Mouse (Mus musculus): ENCODE measurements at regions not wholly inside any gene's neighbourhood (a gene's known extent, or its start where the extent isn't known, plus 50 kb on each side); places are given as distances from the start of the nearest gene placed in this dataset.
"Not testable (repeated sequence)": the region's sequence is repeated elsewhere in the genome, so short reads cannot be mapped to it uniquely, and the experiment has no call there.

- DNase-seq (ENCODE audit: low spot score), result not testable (repeated sequence)
Measured at GRCm38 (mm10) chr7:29639591-29639990, 87.2 kb downstream of the Catsperg2 start.

- no peak for DNase-seq (ENCODE audit: low spot score)
Measured at GRCm38 (mm10) chr7:29602356-29602755, 83.9 kb upstream of the Sipa1l3 start.

- no peak for DNase-seq (ENCODE audit: low spot score)
Measured at GRCm38 (mm10) chr7:29601337-29601736, 82.9 kb upstream of the Sipa1l3 start.

DNA sequence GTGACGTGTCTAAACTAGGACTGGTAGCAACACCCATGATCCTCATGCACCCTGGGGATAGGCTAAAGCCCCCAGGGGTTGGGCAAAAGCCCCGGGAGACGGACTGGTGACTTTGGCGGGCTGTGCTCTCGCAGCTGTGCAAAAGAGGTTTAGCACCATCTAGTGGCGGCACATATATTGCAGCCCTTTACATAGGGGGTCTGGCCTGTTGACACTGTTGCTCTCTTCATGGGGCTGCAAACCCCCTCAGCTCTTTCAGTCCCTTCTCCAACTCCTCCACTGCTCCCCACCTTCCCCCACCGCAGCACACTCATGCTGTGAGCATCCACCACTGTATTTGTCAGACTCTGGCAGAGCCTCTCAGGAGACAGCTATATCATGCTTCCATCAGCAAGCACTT lies 78.8 kb upstream of the Sipa1l3 start:
- peak; percentile 23 for DNase-seq (ENCODE audit: low spot score)

GRCm38 (mm10) chr7:29578128-29578527 lies 59.7 kb upstream of the Sipa1l3 start:
- DNase-seq (ENCODE audit: low spot score), result no peak

DNA sequence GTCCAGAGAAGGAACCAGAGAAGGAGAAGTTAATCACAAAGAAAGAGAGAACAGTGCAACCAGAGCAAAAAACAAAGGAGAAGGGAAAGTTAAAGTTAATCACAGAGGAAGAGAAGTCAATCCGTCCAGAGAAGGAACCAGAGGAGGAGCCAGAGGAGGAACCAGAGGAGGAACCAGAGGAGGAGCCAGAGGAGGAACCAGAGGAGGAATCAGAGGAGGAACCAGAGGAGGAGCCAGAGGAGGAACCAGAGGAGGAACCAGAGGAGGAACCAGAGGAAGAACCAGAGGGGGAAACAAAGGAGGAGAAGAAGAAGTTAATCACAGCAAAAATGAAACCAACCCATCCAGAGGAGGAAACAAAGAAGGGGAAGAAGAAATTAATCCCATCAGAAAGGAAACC lies 57.2 kb upstream of the Sipa1l3 start:
- DNase-seq (ENCODE audit: low spot score), result no peak
